ENCODE assay signal across 8 mouse cellular contexts in the genomic region with DNA sequence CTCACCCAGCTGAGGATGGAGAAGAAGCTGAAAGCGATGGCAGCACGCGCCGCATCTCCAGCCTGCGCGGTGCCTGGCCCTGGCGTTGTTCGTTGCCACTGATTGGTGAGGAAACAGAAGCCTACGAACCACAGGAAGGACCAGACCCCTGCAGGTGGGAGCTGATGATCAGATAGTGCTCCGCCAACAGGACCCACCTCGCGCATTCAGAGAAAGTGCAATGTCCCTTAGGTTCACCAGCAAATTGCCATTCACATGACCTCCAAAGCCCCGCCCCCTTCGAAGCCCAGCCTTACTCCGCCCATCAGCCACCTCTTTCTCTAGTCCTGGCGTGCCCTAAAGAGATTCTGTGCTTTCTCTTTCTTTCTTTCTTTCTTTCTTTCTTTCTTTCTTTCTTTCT. TPM values are rescaled to one million over a fixed set of nuclear protein-coding genes. Genes with fewer than 3 reads are reported as not detected.
DNase-seq lines count a peak whose midpoint lies in the region; ATAC-seq lines count a peak whose summit lies in the region.

No protein-coding gene starts in this region.

- no peak overlapping the region for H3K4me2 ChIP-seq in midbrain, embryonic 11.5 days
- no peak overlapping the region for H3K4me2 ChIP-seq in midbrain, embryonic 16.5 days (ENCODE audit: low read length)
- peak overlapping the region; percentile 15; the same call in 1 of the 2 replicates for H3K4me2 ChIP-seq in lung, embryonic 16.5 days (ENCODE audit: low read depth, low read length)
- H3K4me2 ChIP-seq in stomach, embryonic 15.5 days = peak overlapping the region; percentile 37

- peaks cover 42% of the 10 kb centered on the region for H3K27me3 ChIP-seq in midbrain, embryonic 11.5 days (ENCODE audit: control insufficient read depth, insufficient read depth, low read length)
- no peaks in the 10 kb centered on the region for H3K27me3 ChIP-seq in midbrain, embryonic 16.5 days (ENCODE audit: control insufficient read depth, insufficient read depth, low read depth, low read length)
- H3K27me3 ChIP-seq in lung, embryonic 16.5 days (ENCODE audit: control insufficient read depth, insufficient read depth, low read depth, low read length) = peaks cover 36% of the 10 kb centered on the region
- H3K27me3 ChIP-seq in stomach, embryonic 15.5 days (replicated peaks) = peaks cover 45% of the 10 kb centered on the region

- no peaks in the 10 kb centered on the region for H3K9me3 ChIP-seq in midbrain, embryonic 11.5 days (ENCODE audit: control insufficient read depth, low read length)
- H3K9me3 ChIP-seq in midbrain, embryonic 16.5 days (replicated peaks; ENCODE audit: control insufficient read depth, low read length, poor library complexity, severe bottlenecking) = no peaks in the 10 kb centered on the region
- H3K9me3 ChIP-seq in lung, embryonic 16.5 days (ENCODE audit: control insufficient read depth, low read length) = no peaks in the 10 kb centered on the region
- no peaks in the 10 kb centered on the region for H3K9me3 ChIP-seq in stomach, embryonic 15.5 days

- H3K4me3 ChIP-seq in midbrain, embryonic 11.5 days (ENCODE audit: low read depth, low read length) = no peak overlapping the region
- no peak overlapping the region for H3K4me3 ChIP-seq in midbrain, embryonic 16.5 days (ENCODE audit: low read depth, low read length)
- no peak overlapping the region for H3K4me3 ChIP-seq in lung, embryonic 16.5 days (ENCODE audit: low read length)
- no peak overlapping the region for H3K4me3 ChIP-seq in stomach, embryonic 15.5 days (replicated peaks)

- no peak overlapping the region for H3K27ac ChIP-seq in midbrain, embryonic 11.5 days (ENCODE audit: low read depth, low read length)
- no peak overlapping the region for H3K27ac ChIP-seq in midbrain, embryonic 16.5 days (ENCODE audit: low read length)
- H3K27ac ChIP-seq in lung, embryonic 16.5 days (ENCODE audit: low read length) = no peak overlapping the region
- no peak overlapping the region for H3K27ac ChIP-seq in stomach, embryonic 15.5 days

- no peak for ATAC-seq in midbrain, embryonic 11.5 days (ENCODE audit: low FRiP score)
- ATAC-seq in midbrain, embryonic 16.5 days = no peak
- ATAC-seq in erythroblast, adult 5-6 weeks (replicated peaks; ENCODE audit: low FRiP score, poor library complexity, severe bottlenecking) = peak; percentile 81
- ATAC-seq in lung, embryonic 16.5 days (ENCODE audit: low read depth) = no peak; the same call in 1 of the 2 replicates
- no peak for ATAC-seq in stomach, embryonic 15.5 days (ENCODE audit: insufficient read depth, low FRiP score, low read depth)

- no peak overlapping the region for H3K9ac ChIP-seq in midbrain, embryonic 11.5 days (ENCODE audit: low read length)
- H3K9ac ChIP-seq in midbrain, embryonic 16.5 days (ENCODE audit: low read depth, low read length) = no peak overlapping the region
- no peak overlapping the region for H3K9ac ChIP-seq in lung, embryonic 16.5 days (ENCODE audit: low read length)
- no peak overlapping the region for H3K9ac ChIP-seq in stomach, embryonic 15.5 days

- peaks cover 1% of the 10 kb centered on the region; the same call in 1 of the 2 replicates for H3K36me3 ChIP-seq in midbrain, embryonic 11.5 days (ENCODE audit: control insufficient read depth, insufficient read depth, low read length)
- H3K36me3 ChIP-seq in midbrain, embryonic 16.5 days (ENCODE audit: control insufficient read depth, insufficient read depth, low read length) = no peaks in the 10 kb centered on the region
- H3K36me3 ChIP-seq in lung, embryonic 16.5 days (ENCODE audit: control insufficient read depth, insufficient read depth, low read length) = peaks cover 1% of the 10 kb centered on the region; the same call in 1 of the 2 replicates
- peaks cover 5% of the 10 kb centered on the region; the same call in 1 of the 2 replicates for H3K36me3 ChIP-seq in stomach, embryonic 15.5 days

- whole genome bisulfite sequencing in midbrain, embryonic 11.5 days = 28% methylated on average over 16 of the region's 16 CpGs
- WGBS in midbrain, embryonic 16.5 days = 34% methylated on average over 16 of the region's 16 CpGs
- 32% methylated on average over 16 of the region's 16 CpGs for WGBS in lung, embryonic 16.5 days
- WGBS in stomach, embryonic 15.5 days = 27% methylated on average over 16 of the region's 16 CpGs

- peak; percentile 86 for DNase-seq in midbrain, embryonic 11.5 days (ENCODE audit: low spot score, missing footprints)
- peak; percentile 53 for DNase-seq in kidney, adult 18-20 months
- DNase-seq in frontal cortex, postnatal 14 days (ENCODE audit: low spot score in 2 of 2) = no peak
- no peak for DNase-seq in cerebellum, postnatal 4 days (ENCODE audit: low spot score in 2 of 2)

- H3K4me1 ChIP-seq in midbrain, embryonic 11.5 days (ENCODE audit: control insufficient read depth, insufficient read depth, low read length) = peaks cover 4% of the 10 kb centered on the region; the same call in 1 of the 2 replicates
- H3K4me1 ChIP-seq in midbrain, embryonic 16.5 days (ENCODE audit: control insufficient read depth, insufficient read depth, low read length) = peaks cover 32% of the 10 kb centered on the region
- H3K4me1 ChIP-seq in lung, embryonic 16.5 days (replicated peaks; ENCODE audit: control insufficient read depth, insufficient read depth, low read length) = peaks cover 8% of the 10 kb centered on the region
- H3K4me1 ChIP-seq in stomach, embryonic 15.5 days = peaks cover 21% of the 10 kb centered on the region

RNA-seq across cellular contexts. Expression of a gene that starts 3.2 kb away (rescaled TPM):
- 12.7 and 13.4 TPM in 2 replicates for polyA plus RNA-seq in midbrain, embryonic 11.5 days (2014; fragmentation: Nextera tagmentation; extraction: Ambion mirVana)
- polyA plus RNA-seq in midbrain, embryonic 16.5 days (2015; fragmentation: Nextera tagmentation; extraction: Ambion mirVana) = 266 and 303 TPM in 2 replicates
- not detected in 2 replicates for total RNA-seq in erythroblast, adult 5-6 weeks (2015; ENCODE audit: low replicate concordance)
- not detected in 2 replicates for total RNA-seq in erythroblast, adult 5-6 weeks (2017; ENCODE audit: low replicate concordance)
- polyA plus RNA-seq in lung, embryonic 16.5 days (2015; fragmentation: Nextera tagmentation; extraction: Ambion mirVana) = 1.5 and 1.9 TPM in 2 replicates
- polyA plus RNA-seq in stomach, embryonic 15.5 days (2015; fragmentation: Nextera tagmentation; extraction: Ambion mirVana) = 6.3 and 6.9 TPM in 2 replicates

RNA-seq across cellular contexts. Expression of a gene that starts 9.4 kb away (rescaled TPM):
- 54.8 and 59.6 TPM in 2 replicates for polyA plus RNA-seq in midbrain, embryonic 11.5 days (2014; fragmentation: Nextera tagmentation; extraction: Ambion mirVana)
- polyA plus RNA-seq in midbrain, embryonic 16.5 days (2015; fragmentation: Nextera tagmentation; extraction: Ambion mirVana) = 33.7 and 40.8 TPM in 2 replicates
- total RNA-seq in erythroblast, adult 5-6 weeks (2015; ENCODE audit: low replicate concordance) = 2.7 and 6.3 TPM in 2 replicates
- total RNA-seq in erythroblast, adult 5-6 weeks (2017; ENCODE audit: low replicate concordance) = 3.0 and 7.2 TPM in 2 replicates
- polyA plus RNA-seq in lung, embryonic 16.5 days (2015; fragmentation: Nextera tagmentation; extraction: Ambion mirVana) = 37.2 and 41.9 TPM in 2 replicates
- polyA plus RNA-seq in stomach, embryonic 15.5 days (2015; fragmentation: Nextera tagmentation; extraction: Ambion mirVana) = 40.9 and 44.1 TPM in 2 replicates

RNA-seq across cellular contexts. Expression of a gene that starts 9.5 kb away (rescaled TPM):
- 0.97 and 1.5 TPM in 2 replicates for polyA plus RNA-seq in midbrain, embryonic 11.5 days (2014; fragmentation: Nextera tagmentation; extraction: Ambion mirVana)
- 1.9 and 2.2 TPM in 2 replicates for polyA plus RNA-seq in midbrain, embryonic 16.5 days (2015; fragmentation: Nextera tagmentation; extraction: Ambion mirVana)
- not detected in 2 replicates for total RNA-seq in erythroblast, adult 5-6 weeks (2015; ENCODE audit: low replicate concordance)
- total RNA-seq in erythroblast, adult 5-6 weeks (2017; ENCODE audit: low replicate concordance) = not detected in 2 replicates
- 4.2 and 4.8 TPM in 2 replicates for polyA plus RNA-seq in lung, embryonic 16.5 days (2015; fragmentation: Nextera tagmentation; extraction: Ambion mirVana)
- polyA plus RNA-seq in stomach, embryonic 15.5 days (2015; fragmentation: Nextera tagmentation; extraction: Ambion mirVana) = 3.2 and 3.5 TPM in 2 replicates

RNA-seq across cellular contexts. Expression of a gene that starts 17.0 kb away (rescaled TPM):
- polyA plus RNA-seq in midbrain, embryonic 11.5 days (2014; fragmentation: Nextera tagmentation; extraction: Ambion mirVana) = 23.5 and 24.9 TPM in 2 replicates
- 19.7 and 20.3 TPM in 2 replicates for polyA plus RNA-seq in midbrain, embryonic 16.5 days (2015; fragmentation: Nextera tagmentation; extraction: Ambion mirVana)
- 3.7 and 7.9 TPM in 2 replicates for total RNA-seq in erythroblast, adult 5-6 weeks (2015; ENCODE audit: low replicate concordance)
- total RNA-seq in erythroblast, adult 5-6 weeks (2017; ENCODE audit: low replicate concordance) = 4.0 and 4.3 TPM in 2 replicates
- 15.0 and 18.1 TPM in 2 replicates for polyA plus RNA-seq in lung, embryonic 16.5 days (2015; fragmentation: Nextera tagmentation; extraction: Ambion mirVana)
- polyA plus RNA-seq in stomach, embryonic 15.5 days (2015; fragmentation: Nextera tagmentation; extraction: Ambion mirVana) = 19.3 and 22.1 TPM in 2 replicates

RNA-seq across cellular contexts. Expression of a gene that starts 20.9 kb away (rescaled TPM):
- 91.0 and 97.5 TPM in 2 replicates for polyA plus RNA-seq in midbrain, embryonic 11.5 days (2014; fragmentation: Nextera tagmentation; extraction: Ambion mirVana)
- 61.8 and 69.2 TPM in 2 replicates for polyA plus RNA-seq in midbrain, embryonic 16.5 days (2015; fragmentation: Nextera tagmentation; extraction: Ambion mirVana)
- total RNA-seq in erythroblast, adult 5-6 weeks (2015; ENCODE audit: low replicate concordance) = 0.58 and 5.9 TPM in 2 replicates
- total RNA-seq in erythroblast, adult 5-6 weeks (2017; ENCODE audit: low replicate concordance) = 4.3 and 11.9 TPM in 2 replicates
- polyA plus RNA-seq in lung, embryonic 16.5 days (2015; fragmentation: Nextera tagmentation; extraction: Ambion mirVana) = 66.9 and 67.9 TPM in 2 replicates
- polyA plus RNA-seq in stomach, embryonic 15.5 days (2015; fragmentation: Nextera tagmentation; extraction: Ambion mirVana) = 64.4 and 68.0 TPM in 2 replicates

Comparison
In these comparisons a context has a peak if more than half of its experiments do, and no peak if none do; other contexts are left out.
1. RNA of a gene that starts 3.2 kb away (polyA plus RNA-seq): 266 to 303 TPM in midbrain, embryonic 16.5 days; 12.7 to 13.4 TPM in midbrain, embryonic 11.5 days, 6.3 to 6.9 TPM in stomach, embryonic 15.5 days and 1.5 to 1.9 TPM in lung, embryonic 16.5 days; every median in the first group is over 10 times any median in the second.
2. DNase-seq: peak in midbrain, embryonic 11.5 days (single experiment) and kidney, adult 18-20 months (single experiment); none in frontal cortex, postnatal 14 days (0 of 2) and cerebellum, postnatal 4 days (0 of 2).
3. H3K4me2 ChIP-seq: peak in lung, embryonic 16.5 days (single experiment) and stomach, embryonic 15.5 days (single experiment); none in midbrain, embryonic 11.5 days (single experiment) and midbrain, embryonic 16.5 days (single experiment).